Mouse (Mus musculus) skeletal muscle tissue, adult 2 months (tissue): ENCODE measurements around the gene Gm20737.
"Not testable (repeated sequence)": the region's sequence is repeated elsewhere in the genome, so short reads cannot be mapped to it uniquely, and the experiment has no call there.

Experiments used
- DNase-seq: peaks from one replicate; pipeline ENCODE4 v3.0.0-alpha.2; 2012; ENCODE audit warnings: low read depth, low spot score

Gm20737 gene

GRCm38 (mm10) chrY:10535942-10536341 is at the start of gene Gm20737:
Gene Gm20737, minus strand, starts transcription at chrY:10536042.
- DNase-seq: not testable (repeated sequence)

- DNase-seq: not testable (repeated sequence)
Measured at GRCm38 (mm10) chrY:10553153-10553552, 17.3 kb upstream of the Gm20737 start, which contains the start of gene Gm21775. Gene Gm21775, plus strand, starts transcription at chrY:10553453.
